Mouse (Mus musculus) small intestine, adult 2 months (tissue): Measurements from ENCODE around the gene Padi6.

Experiments
- CTCF ChIP-seq: fragments of 200-500 bp; IDR thresholded peaks from 2 replicates; pipeline ENCODE4 v1.5.1; 2012; ENCODE audit warnings: low read depth, mild to moderate bottlenecking, control low read depth, inconsistent platforms, low read length, moderate library complexity, mixed read lengths; ENCODE audit not compliant: insufficient replicate concordance, insufficient read length; ENCODE audit errors: extremely low read depth
- POLR2A ChIP-seq: fragments of 200-500 bp; IDR thresholded peaks from 2 replicates; pipeline ENCODE4 v1.6.1; 2012; ENCODE audit warnings: low read depth, mild to moderate bottlenecking, control low read depth, inconsistent platforms, low read length, moderate library complexity

DNA sequence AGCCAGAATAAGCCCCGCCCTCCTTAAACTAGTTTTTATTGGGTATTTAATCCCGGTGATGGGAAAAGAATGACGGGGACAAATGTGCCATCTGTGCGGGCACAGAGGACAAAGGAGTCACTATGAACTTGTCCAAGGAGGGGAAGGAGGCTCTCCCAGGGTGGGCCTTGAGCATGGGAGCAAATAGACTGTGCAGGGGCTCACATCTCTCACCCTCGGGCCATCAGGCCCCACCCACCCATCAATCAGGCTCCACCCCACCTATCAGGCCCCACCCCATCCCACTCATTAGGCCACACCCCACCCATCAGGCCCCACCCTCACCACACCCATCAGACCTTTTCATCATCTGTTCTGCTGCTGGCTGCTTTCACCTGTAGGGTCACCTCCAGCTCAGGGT is 26.5 kb upstream of the Padi6 start:
- TF ChIP-seq CTCF (no peak), POLR2A (no peak)
